Mouse (Mus musculus): ENCODE data around the gene Stk11. TPM values are rescaled to one million over a fixed set of nuclear protein-coding genes. Genes with fewer than 3 reads are reported as not detected.

Stk11 gene
- polyA plus RNA-seq, 1 experiment from 2014 or later, result 27.0 TPM

DNA sequence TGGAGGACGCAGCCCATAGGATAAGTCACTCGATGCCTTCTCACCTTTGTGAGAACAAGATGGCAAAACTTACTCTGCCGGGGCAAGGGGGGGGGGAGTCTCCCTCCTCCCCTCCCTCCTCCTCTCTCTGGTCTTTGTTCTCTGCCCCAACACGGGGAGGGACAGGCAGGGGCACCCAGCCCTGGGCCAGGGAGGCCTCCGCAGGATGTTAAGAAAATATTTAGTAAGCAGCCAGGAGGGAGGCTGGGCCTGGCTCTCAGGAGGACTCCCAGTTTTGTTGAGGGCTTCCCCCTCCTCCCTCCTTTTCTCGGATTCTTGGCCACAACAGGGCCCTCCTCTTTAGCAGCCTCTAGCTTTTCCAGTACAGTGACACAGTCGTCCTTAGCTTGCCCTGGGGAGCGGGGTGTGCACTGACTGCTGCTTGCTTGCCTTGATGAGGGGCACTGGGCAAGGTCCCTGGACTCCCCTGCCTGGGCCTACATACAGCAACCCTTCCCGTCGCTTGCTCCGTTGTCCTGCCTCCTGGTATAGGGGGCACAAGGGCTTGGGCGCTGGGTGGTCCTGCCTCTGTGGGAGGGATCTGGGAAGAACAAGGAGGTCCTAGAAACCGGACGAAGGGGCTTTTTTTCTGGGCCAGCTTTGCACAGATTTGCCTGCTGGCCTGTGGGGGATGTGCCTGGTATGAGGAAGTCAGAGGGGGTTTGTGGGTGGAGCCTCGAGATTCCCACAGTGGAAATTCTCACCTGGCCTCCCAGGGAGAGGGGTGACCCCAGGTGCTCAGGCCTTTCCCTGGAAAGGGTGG is 36.7 kb downstream of the Stk11 start:
- H3K4me3 ChIP-seq (ENCODE audit: low read depth, low read length), result peak overlapping the region; percentile 93
- H3K27me3 ChIP-seq (replicated peaks; ENCODE audit: control insufficient read depth, insufficient read depth, low read length), result no peaks in the 10 kb centered on the region
- H3K9me3 ChIP-seq (ENCODE audit: control insufficient read depth, low read length), result no peaks in the 10 kb centered on the region
- H3K4me1 ChIP-seq (replicated peaks; ENCODE audit: control insufficient read depth, insufficient read depth, low read length), result peaks cover 46% of the 10 kb centered on the region
- H3K4me2 ChIP-seq (ENCODE audit: low read length), result peak overlapping the region; percentile 98
- H3K36me3 ChIP-seq (ENCODE audit: control insufficient read depth, insufficient read depth, low read length), result peaks cover 63% of the 10 kb centered on the region
- ATAC-seq (replicated peaks; ENCODE audit: low FRiP score, low TSS enrichment, low read depth) (no peak), DNase-seq (ENCODE audit: low spot score) (peak; percentile 85)
- peak overlapping the region; percentile 99 for H3K9ac ChIP-seq (ENCODE audit: low read length)
- H3K27ac ChIP-seq (ENCODE audit: low read depth), result peak overlapping the region; percentile 99
- 4% methylated on average over 15 of the region's 15 CpGs for WGBS

DNA sequence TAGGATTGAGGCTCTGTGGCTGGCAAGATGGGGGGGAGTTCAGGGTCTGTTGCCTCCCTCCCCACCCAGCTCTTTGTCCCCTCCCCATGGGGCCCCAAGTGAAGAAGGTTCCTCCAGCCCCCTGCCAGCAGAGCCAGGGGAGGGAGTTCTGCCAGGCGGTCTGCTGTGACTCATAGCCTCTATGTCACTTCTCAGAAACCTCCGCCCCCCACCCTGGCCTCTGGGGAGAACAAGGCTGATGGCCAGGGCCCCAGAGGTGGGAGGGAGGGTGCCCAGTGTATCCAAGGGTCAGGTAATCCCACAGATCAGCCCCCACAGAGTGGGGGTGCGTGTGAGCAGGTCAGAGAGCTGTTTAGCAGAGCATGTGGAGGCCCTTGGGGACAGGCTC is 37.3 kb downstream of the Stk11 start:
- H3K4me1 ChIP-seq (replicated peaks; ENCODE audit: control insufficient read depth, insufficient read depth, low read length), result peaks cover 51% of the 10 kb centered on the region
- peaks cover 67% of the 10 kb centered on the region for H3K36me3 ChIP-seq (ENCODE audit: control insufficient read depth, insufficient read depth, low read length)
- WGBS, result 22% methylated on average over 3 of the region's 3 CpGs
- peak overlapping the region; percentile 99 for H3K27ac ChIP-seq (ENCODE audit: low read depth)
- no peak for ATAC-seq (replicated peaks; ENCODE audit: low FRiP score, low TSS enrichment, low read depth)
- H3K9ac ChIP-seq (ENCODE audit: low read length), result peak overlapping the region; percentile 99
- peak; percentile 73 for DNase-seq (ENCODE audit: low spot score)
- H3K9me3 ChIP-seq (ENCODE audit: control insufficient read depth, low read length), result no peaks in the 10 kb centered on the region
- H3K4me3 ChIP-seq (ENCODE audit: low read depth, low read length), result peak overlapping the region; percentile 93
- peak overlapping the region; percentile 98 for H3K4me2 ChIP-seq (ENCODE audit: low read length)
- no peaks in the 10 kb centered on the region for H3K27me3 ChIP-seq (replicated peaks; ENCODE audit: control insufficient read depth, insufficient read depth, low read length)

DNA sequence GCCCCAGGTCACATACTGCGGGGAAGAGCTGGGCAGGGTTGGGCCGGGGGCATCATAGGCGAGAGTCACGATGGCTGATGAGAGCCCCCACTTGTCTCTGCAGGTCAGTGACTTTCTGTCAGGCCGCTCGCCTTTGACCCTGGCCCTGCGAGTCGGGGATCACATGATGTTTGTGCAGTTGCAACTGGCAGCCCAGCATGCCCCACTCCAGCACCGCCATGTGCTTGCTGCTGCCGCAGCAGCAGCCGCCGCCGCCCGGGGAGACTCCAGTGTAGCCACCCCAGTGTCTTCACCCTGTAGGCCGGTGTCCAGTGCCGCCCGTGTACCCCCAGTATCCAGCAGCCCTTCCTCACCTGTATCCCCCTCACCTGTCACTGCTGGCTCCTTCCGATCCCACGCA is 38.1 kb downstream of the Stk11 start:
- 77% methylated on average over 19 of the region's 19 CpGs for WGBS
- H3K4me3 ChIP-seq (ENCODE audit: low read depth, low read length), result peak overlapping the region; percentile 93; the same call in 1 of the 2 replicates

DNA sequence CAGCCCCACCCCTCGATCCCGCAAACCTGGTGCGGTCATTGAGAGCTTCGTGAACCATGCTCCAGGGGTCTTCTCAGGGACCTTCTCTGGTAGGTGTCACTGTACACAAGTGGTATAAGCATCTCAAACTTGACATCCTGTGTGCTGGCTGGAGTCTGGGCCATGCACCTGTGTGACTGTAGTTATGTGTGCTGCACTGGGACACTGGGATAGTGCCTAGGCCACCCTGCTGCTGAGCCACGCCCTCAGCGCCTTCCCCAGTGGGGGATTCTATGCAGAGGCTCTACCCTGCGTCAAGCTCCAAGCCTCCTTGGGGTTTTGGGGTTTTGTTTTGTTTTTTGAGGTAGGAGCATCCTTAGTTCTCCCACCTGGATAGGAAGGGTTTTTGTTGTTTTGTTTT is 38.8 kb downstream of the Stk11 start:
- ATAC-seq (replicated peaks; ENCODE audit: low FRiP score, low TSS enrichment, low read depth) (no peak), DNase-seq (ENCODE audit: low spot score) (no peak)
- Histone ChIP-seq H3K36me3 (ENCODE audit: control insufficient read depth, insufficient read depth, low read length) (peaks cover 67% of the 10 kb centered on the region), H3K27me3 (replicated peaks; ENCODE audit: control insufficient read depth, insufficient read depth, low read length) (no peaks in the 10 kb centered on the region), H3K9me3 (ENCODE audit: control insufficient read depth, low read length) (no peaks in the 10 kb centered on the region), H3K27ac (ENCODE audit: low read depth) (no peak overlapping the region), H3K4me1 (replicated peaks; ENCODE audit: control insufficient read depth, insufficient read depth, low read length) (peaks cover 62% of the 10 kb centered on the region), H3K9ac (ENCODE audit: low read length) (no peak overlapping the region), H3K4me2 (ENCODE audit: low read length) (no peak overlapping the region), H3K4me3 (ENCODE audit: low read depth, low read length) (no peak overlapping the region)
- WGBS, result 86% methylated on average over 7 of the region's 7 CpGs

More for the DNA sequence above, 38.1 kb downstream of the Stk11 start:
- Histone ChIP-seq H3K27ac (ENCODE audit: low read depth) (no peak overlapping the region), H3K9me3 (ENCODE audit: control insufficient read depth, low read length) (no peaks in the 10 kb centered on the region), H3K4me1 (replicated peaks; ENCODE audit: control insufficient read depth, insufficient read depth, low read length) (peaks cover 56% of the 10 kb centered on the region), H3K9ac (ENCODE audit: low read length) (0 out of 2 replicates have a peak overlapping the region, but pooled peaks have one; percentile 99), H3K27me3 (replicated peaks; ENCODE audit: control insufficient read depth, insufficient read depth, low read length) (no peaks in the 10 kb centered on the region), H3K36me3 (ENCODE audit: control insufficient read depth, insufficient read depth, low read length) (peaks cover 67% of the 10 kb centered on the region), H3K4me2 (ENCODE audit: low read length) (peak overlapping the region; percentile 98)
- DNase-seq (ENCODE audit: low spot score) (no peak), ATAC-seq (replicated peaks; ENCODE audit: low FRiP score, low TSS enrichment, low read depth) (no peak)

DNA sequence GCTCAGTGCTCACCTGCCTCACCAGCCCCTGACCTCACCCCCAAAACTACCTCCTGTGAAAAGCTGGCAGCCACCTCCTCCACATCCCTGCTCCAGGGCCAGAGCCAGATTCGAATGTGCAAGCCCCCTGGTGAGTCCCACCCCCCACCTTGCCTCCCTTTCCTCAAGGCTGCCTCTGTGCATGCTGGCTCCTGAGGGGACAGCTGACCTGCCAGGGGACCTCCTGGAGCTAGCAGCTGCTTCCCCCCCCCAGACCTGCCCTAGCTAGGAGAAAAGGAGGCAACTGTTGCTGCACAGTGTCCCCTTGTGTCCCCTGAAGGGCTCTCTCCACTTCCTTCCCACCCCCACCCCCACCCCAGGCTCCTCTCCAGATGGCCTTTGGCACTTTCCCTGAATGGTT is 39.7 kb downstream of the Stk11 start:
- whole genome bisulfite sequencing, result 78% methylated on average over 1 of the region's 1 CpGs
- H3K27ac ChIP-seq (ENCODE audit: low read depth), result 0 out of 2 replicates have a peak overlapping the region, but pooled peaks have one; percentile 22
- H3K27me3 ChIP-seq (replicated peaks; ENCODE audit: control insufficient read depth, insufficient read depth, low read length), result no peaks in the 10 kb centered on the region
- H3K4me2 ChIP-seq (ENCODE audit: low read length), result no peak overlapping the region
- no peak for DNase-seq (ENCODE audit: low spot score)
- peaks cover 65% of the 10 kb centered on the region for H3K4me1 ChIP-seq (replicated peaks; ENCODE audit: control insufficient read depth, insufficient read depth, low read length)
- no peak overlapping the region for H3K9ac ChIP-seq (ENCODE audit: low read length)
- no peaks in the 10 kb centered on the region for H3K9me3 ChIP-seq (ENCODE audit: control insufficient read depth, low read length)
- H3K4me3 ChIP-seq (ENCODE audit: low read depth, low read length), result no peak overlapping the region
- ATAC-seq (replicated peaks; ENCODE audit: low FRiP score, low TSS enrichment, low read depth), result no peak
- peaks cover 63% of the 10 kb centered on the region for H3K36me3 ChIP-seq (ENCODE audit: control insufficient read depth, insufficient read depth, low read length)

DNA sequence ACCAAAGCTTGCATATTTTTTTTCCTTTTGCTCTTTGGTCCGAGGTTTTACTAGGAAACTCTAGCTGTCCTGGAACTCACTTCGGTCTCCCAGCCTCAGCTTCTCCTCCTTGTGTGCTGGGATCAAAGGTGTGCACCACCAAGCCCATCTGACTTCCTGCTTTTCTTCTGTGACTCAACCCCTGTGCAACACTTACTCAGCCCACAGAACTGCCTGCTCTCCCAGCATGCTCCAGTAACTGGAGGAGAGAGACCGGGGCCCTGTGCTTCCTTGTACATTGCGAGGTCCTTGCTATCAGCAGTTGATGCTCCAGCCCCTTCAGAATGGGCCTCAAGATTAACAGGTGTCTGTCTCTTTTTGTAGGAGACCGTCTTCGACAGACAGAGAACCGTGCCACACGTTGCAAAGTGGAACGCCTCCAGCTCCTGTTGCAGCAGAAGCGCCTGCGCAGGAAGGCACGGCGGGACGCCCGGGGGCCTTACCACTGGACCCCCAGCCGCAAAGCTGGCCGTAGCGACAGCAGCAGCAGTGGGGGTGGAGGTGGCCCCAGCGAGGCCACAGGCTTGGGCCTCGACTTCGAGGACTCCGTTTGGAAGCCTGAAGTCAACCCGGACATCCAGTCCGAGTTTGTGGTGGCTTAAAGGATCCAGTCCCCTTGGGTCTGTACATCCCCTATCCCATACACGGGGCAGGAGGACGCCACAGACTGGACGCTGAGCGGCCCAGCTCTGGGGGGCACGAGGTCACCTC is 40.6 kb downstream of the Stk11 start:
- Histone ChIP-seq H3K4me3 (ENCODE audit: low read depth, low read length) (no peak overlapping the region), H3K36me3 (ENCODE audit: control insufficient read depth, insufficient read depth, low read length) (peaks cover 63% of the 10 kb centered on the region), H3K9ac (ENCODE audit: low read length) (no peak overlapping the region), H3K27me3 (replicated peaks; ENCODE audit: control insufficient read depth, insufficient read depth, low read length) (no peaks in the 10 kb centered on the region), H3K4me2 (ENCODE audit: low read length) (no peak overlapping the region), H3K27ac (ENCODE audit: low read depth) (no peak overlapping the region), H3K4me1 (replicated peaks; ENCODE audit: control insufficient read depth, insufficient read depth, low read length) (peaks cover 74% of the 10 kb centered on the region), H3K9me3 (ENCODE audit: control insufficient read depth, low read length) (no peaks in the 10 kb centered on the region)
- ATAC-seq (replicated peaks; ENCODE audit: low FRiP score, low TSS enrichment, low read depth), result no peak
- no peak for DNase-seq (ENCODE audit: low spot score)
- 81% methylated on average over 29 of the region's 29 CpGs for WGBS

DNA sequence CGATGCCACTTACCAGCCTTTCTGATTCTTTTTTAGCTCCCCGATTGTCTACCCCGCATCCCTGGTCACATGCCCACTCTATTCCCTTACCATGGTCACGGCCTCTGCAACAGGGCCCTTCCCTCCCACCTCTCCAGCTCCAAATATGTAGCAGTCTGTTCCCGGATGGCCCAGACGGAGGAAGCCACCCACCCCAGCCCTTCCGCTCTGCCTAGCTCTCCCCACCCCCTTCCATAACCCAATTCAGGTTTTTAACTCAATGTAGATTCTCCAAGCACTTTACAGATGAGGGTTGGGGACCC is 41.1 kb downstream of the Stk11 start:
- Histone ChIP-seq H3K36me3 (ENCODE audit: control insufficient read depth, insufficient read depth, low read length) (peaks cover 59% of the 10 kb centered on the region), H3K9ac (ENCODE audit: low read length) (no peak overlapping the region), H3K27me3 (replicated peaks; ENCODE audit: control insufficient read depth, insufficient read depth, low read length) (no peaks in the 10 kb centered on the region), H3K4me2 (ENCODE audit: low read length) (no peak overlapping the region), H3K9me3 (ENCODE audit: control insufficient read depth, low read length) (no peaks in the 10 kb centered on the region), H3K4me3 (ENCODE audit: low read depth, low read length) (no peak overlapping the region), H3K27ac (ENCODE audit: low read depth) (peak overlapping the region; percentile 83; the same call in 1 of the 2 replicates), H3K4me1 (replicated peaks; ENCODE audit: control insufficient read depth, insufficient read depth, low read length) (peaks cover 79% of the 10 kb centered on the region)
- no peak for DNase-seq (ENCODE audit: low spot score)
- ATAC-seq (replicated peaks; ENCODE audit: low FRiP score, low TSS enrichment, low read depth), result no peak
- 58% methylated on average over 7 of the region's 7 CpGs for WGBS

DNA sequence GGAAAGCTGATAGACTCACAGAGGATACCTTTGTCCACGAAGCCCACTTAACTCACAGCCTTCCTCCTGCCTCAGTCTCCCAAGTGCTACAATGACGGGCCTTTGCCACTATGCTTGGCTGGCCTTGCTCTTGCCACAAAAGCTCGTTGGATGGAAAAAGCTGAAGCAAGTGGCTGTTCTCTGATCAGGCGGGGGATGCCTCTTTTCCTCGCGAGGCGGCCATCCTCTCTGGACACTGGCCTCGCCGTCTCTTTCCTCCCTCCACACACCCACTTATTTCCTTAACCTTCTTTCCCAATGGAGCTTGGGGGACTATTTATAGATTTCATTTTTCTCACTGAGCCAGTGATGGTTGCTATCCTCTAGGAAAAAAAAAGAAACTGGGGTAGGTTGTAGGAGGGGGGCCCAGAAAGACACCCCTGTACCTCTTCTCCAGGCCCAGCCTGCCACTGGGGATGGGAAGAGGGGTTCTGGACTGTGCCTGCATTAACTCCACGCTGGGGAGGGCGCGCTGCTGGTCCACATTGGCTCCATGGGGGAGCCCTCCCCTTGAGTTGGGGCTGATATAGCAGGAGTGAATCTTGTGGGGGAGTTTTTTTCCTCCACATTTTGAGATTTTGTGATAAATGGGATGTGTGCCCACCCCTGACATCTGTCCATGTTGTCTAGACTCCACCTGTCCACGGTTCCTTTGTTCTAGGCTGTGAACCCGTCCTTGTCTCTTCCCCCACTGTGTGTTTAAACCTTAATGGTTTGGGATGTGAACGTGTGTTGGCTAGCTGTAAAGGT is 41.7 kb downstream of the Stk11 start:
- no peak overlapping the region for H3K4me2 ChIP-seq (ENCODE audit: low read length)
- H3K9ac ChIP-seq (ENCODE audit: low read length), result no peak overlapping the region
- WGBS, result 64% methylated on average over 15 of the region's 15 CpGs
- H3K27me3 ChIP-seq (replicated peaks; ENCODE audit: control insufficient read depth, insufficient read depth, low read length), result no peaks in the 10 kb centered on the region
- no peak for ATAC-seq (replicated peaks; ENCODE audit: low FRiP score, low TSS enrichment, low read depth)
- H3K36me3 ChIP-seq (ENCODE audit: control insufficient read depth, insufficient read depth, low read length), result peaks cover 53% of the 10 kb centered on the region
- H3K27ac ChIP-seq (ENCODE audit: low read depth), result peak overlapping the region; percentile 83
- H3K9me3 ChIP-seq (ENCODE audit: control insufficient read depth, low read length), result no peaks in the 10 kb centered on the region
- peaks cover 84% of the 10 kb centered on the region for H3K4me1 ChIP-seq (replicated peaks; ENCODE audit: control insufficient read depth, insufficient read depth, low read length)
- H3K4me3 ChIP-seq (ENCODE audit: low read depth, low read length), result no peak overlapping the region
- no peak for DNase-seq (ENCODE audit: low spot score)

All from intestine, embryonic 14.5 days (tissue).